Mouse (Mus musculus) liver, adult 2 months (tissue): ENCODE measurements around the gene S1pr1. TPM values are rescaled to one million over a fixed set of nuclear protein-coding genes. Genes with fewer than 3 reads are reported as not detected.

Experiments used
- DNase-seq: peaks from one replicate; pipeline ENCODE4 v3.0.0-alpha.2; 2011; ENCODE audit warnings: low read depth, low spot score; ENCODE audit errors: extremely low read depth
- H3K27ac ChIP-seq: fragments of 200-500 bp; replicated peaks from 2 replicates; pipeline ENCODE4 v1.5.1; 2012; ENCODE audit warnings: low read depth, mild to moderate bottlenecking, control low read depth, inconsistent platforms, low read length; ENCODE audit not compliant: insufficient read depth
- H3K27me3 ChIP-seq: fragments of 200-500 bp; 2 replicates; pipeline ENCODE4 v1.6.1; 2012; ENCODE audit warnings: mild to moderate bottlenecking, moderate library complexity, low read length, inconsistent platforms; ENCODE audit not compliant: control insufficient read depth, insufficient read depth
- H3K36me3 ChIP-seq: fragments of 200-500 bp; 2 replicates; pipeline ENCODE4 v1.6.1; 2012; ENCODE audit warnings: low read length, inconsistent platforms; ENCODE audit not compliant: control insufficient read depth, insufficient read depth
- H3K4me1 ChIP-seq: fragments of 200-500 bp; 2 replicates; pipeline ENCODE4 v1.6.1; 2011; ENCODE audit warnings: low read length; ENCODE audit not compliant: control insufficient read depth, insufficient read depth
- H3K4me3 ChIP-seq: fragments of 200-500 bp; 2 replicates; pipeline ENCODE4 v1.5.1; 2011; ENCODE audit warnings: low read depth, mild to moderate bottlenecking, control low read depth, low read length, moderate library complexity; ENCODE audit not compliant: insufficient read depth
- H3K79me2 ChIP-seq: fragments of 200-500 bp; 2 replicates; pipeline ENCODE4 v1.6.1; 2012; ENCODE audit warnings: inconsistent platforms, mild to moderate bottlenecking, low read length, moderate library complexity; ENCODE audit not compliant: control insufficient read depth, insufficient read depth
- H3K9ac ChIP-seq: fragments of 200-500 bp; 2 replicates; pipeline ENCODE4 v1.6.1; 2012; ENCODE audit warnings: low read depth, mild to moderate bottlenecking, control low read depth, inconsistent platforms, low read length
- CTCF ChIP-seq: fragments of 200-500 bp; IDR thresholded peaks from 2 replicates; pipeline ENCODE4 v1.5.1; 2011; ENCODE audit warnings: low read depth, low read length, control low read depth
- POLR2A ChIP-seq: fragments of 200-500 bp; IDR thresholded peaks from 2 replicates; pipeline ENCODE4 v1.6.1; 2011; ENCODE audit warnings: low read length, control low read depth; ENCODE audit not compliant: insufficient read depth; ENCODE audit errors: extremely low read depth
- WGBS: fragments of 180-500 bp; shearing (Covaris S2); methylation state at CpG from one replicate; pipeline ENCODE4 v1.1.7; 2018; 5-methylcytosine and 5-hydroxymethylcytosine counted together
- polyA plus RNA-seq: library from polyadenylated mRNA; depleted of rRNA; stranded (reverse); fragments of >200 nt; gene quantifications from 2 replicates; pipeline ENCODE4 v1.2.3, GENCODE M21; 2012; rRNA removed
- total RNA-seq: library from RNA; depleted of rRNA; stranded (reverse); fragments of >200 nt; gene quantifications from 2 replicates; pipeline ENCODE4 v1.2.3, GENCODE M21; 2014; rRNA removed

Gene S1pr1
- total RNA-seq (21.5 and 35.2 TPM in 2 replicates), polyA plus RNA-seq (77.7 and 95.7 TPM in 2 replicates)

- peak; percentile 70 for DNase-seq
- WGBS = under 1% methylated on average over 51 of the region's 51 CpGs
- Histone ChIP-seq H3K4me3 (peak within 1 kb of the TSS; percentile 89), H3K4me1 (peaks cover 19% of the 10 kb centered on the region), H3K9ac (peak within 1 kb of the TSS; percentile 87), H3K27me3 (no peaks in the 10 kb centered on the region), H3K27ac (peak within 1 kb of the TSS; percentile 92), H3K79me2 (peaks cover 17% of the 10 kb centered on the region; the same call in 1 of the 2 replicates), H3K36me3 (peaks cover 2% of the 10 kb centered on the region; the same call in 1 of the 2 replicates)
- TF ChIP-seq POLR2A (0 out of 2 replicates have a peak, but pooled peaks have one; percentile 42), CTCF (no peak)
Observed at GRCm38 (mm10) chr3:115714671-115715651, at the start of gene S1pr1. Gene S1pr1, minus strand, starts transcription at chr3:115715072.

- H3K79me2 ChIP-seq = no peaks in the 10 kb centered on the region
- no peak for DNase-seq
- no peak overlapping the region for H3K9ac ChIP-seq
- H3K27ac ChIP-seq = no peak overlapping the region
- no peaks in the 10 kb centered on the region for H3K36me3 ChIP-seq
- TF ChIP-seq CTCF (no peak), POLR2A (no peak)
- 32% methylated on average over 6 of the region's 6 CpGs for WGBS
- H3K4me1 ChIP-seq = peaks cover 6% of the 10 kb centered on the region; the same call in 1 of the 2 replicates
- no peaks in the 10 kb centered on the region for H3K27me3 ChIP-seq
- H3K4me3 ChIP-seq = no peak overlapping the region
Observed at GRCm38 (mm10) chr3:115763292-115763691, 48.4 kb upstream of the S1pr1 start.

- Histone ChIP-seq H3K79me2 (no peaks in the 10 kb centered on the region), H3K4me3 (no peak overlapping the region), H3K27ac (no peak overlapping the region), H3K4me1 (peaks cover 6% of the 10 kb centered on the region; the same call in 1 of the 2 replicates), H3K27me3 (no peaks in the 10 kb centered on the region), H3K9ac (no peak overlapping the region), H3K36me3 (no peaks in the 10 kb centered on the region)
- TF ChIP-seq CTCF (no peak), POLR2A (no peak)
- DNase-seq = no peak
- 71% methylated on average over 7 of the region's 7 CpGs for WGBS
Observed at GRCm38 (mm10) chr3:115762841-115763240, 48.0 kb upstream of the S1pr1 start.

- no peak for TF ChIP-seq POLR2A
- TF ChIP-seq CTCF = no peak
- Histone ChIP-seq H3K27ac (no peak overlapping the region), H3K9ac (no peak overlapping the region), H3K4me3 (no peak overlapping the region), H3K79me2 (no peaks in the 10 kb centered on the region), H3K27me3 (no peaks in the 10 kb centered on the region), H3K36me3 (no peaks in the 10 kb centered on the region), H3K4me1 (peaks cover 6% of the 10 kb centered on the region; the same call in 1 of the 2 replicates)
- DNase-seq = no peak
- 96% methylated on average over 4 of the region's 4 CpGs for WGBS
Observed at GRCm38 (mm10) chr3:115759659-115760058, 44.8 kb upstream of the S1pr1 start.

- Histone ChIP-seq H3K27me3 (no peaks in the 10 kb centered on the region), H3K4me1 (peaks cover 6% of the 10 kb centered on the region; the same call in 1 of the 2 replicates), H3K9ac (peak overlapping the region; percentile 15; the same call in 1 of the 2 replicates), H3K36me3 (no peaks in the 10 kb centered on the region), H3K4me3 (peak overlapping the region; percentile 21), H3K79me2 (no peaks in the 10 kb centered on the region), H3K27ac (no peak overlapping the region)
- 21% methylated on average over 9 of the region's 9 CpGs for WGBS
- DNase-seq = no peak
- TF ChIP-seq CTCF (no peak), POLR2A (no peak)
Observed at GRCm38 (mm10) chr3:115758455-115758912, 43.6 kb upstream of the S1pr1 start.
